Mouse (Mus musculus) left cerebral cortex, adult 2 months (tissue): ENCODE measurements around the gene Clpp. TPM values are rescaled to one million over a fixed set of nuclear protein-coding genes. Genes with fewer than 3 reads are reported as not detected.

Experiments
- DNase-seq, 2 experiments: peaks; one replicate each; pipeline ENCODE4 v3.0.0; 2021 to 2022; ENCODE audit warnings: low spot score in 2 of 2, mixed read lengths in 1 of 2; ENCODE audit errors: extremely low spot score in 1 of 2
- H3K27ac ChIP-seq: fragments of 200-600 bp; 2 replicates; pipeline ENCODE4 v1.8.1; 2022
- H3K4me3 ChIP-seq: fragments of 200-600 bp; 2 replicates; pipeline ENCODE4 v1.8.1; 2022
- CTCF ChIP-seq: fragments of 200-600 bp; IDR thresholded peaks from 2 replicates; pipeline ENCODE4 v1.8.1; 2022; ENCODE audit warnings: antibody characterized with exemption, mild to moderate bottlenecking, moderate library complexity
- intact Hi-C: fragments of 180-260 bp; cut with DNase I; formaldehyde crosslinking; loops from one replicate; pipeline ENCODE4 v1.15.1; 2025
- total RNA-seq, 2 experiments: library from RNA; stranded (reverse); gene quantifications; 2 replicates each; pipeline ENCODE4 v1.2.3; 2021

Gene Clpp
- total RNA-seq, 2 experiments from 2014 or later: 62.4 to 64.7 TPM

GRCm38 (mm10) chr17:56973956-56974707, 16.0 kb upstream of the Clpp start:
- intact Hi-C loops: no loop called here
- no peak overlapping the region for H3K27ac ChIP-seq
- no peak for TF ChIP-seq CTCF
- no peak for DNase-seq
- no peak overlapping the region for H3K4me3 ChIP-seq

- DNase-seq: no peak
- TF ChIP-seq CTCF: no peak
- Histone ChIP-seq H3K27ac (no peak overlapping the region), H3K4me3 (no peak overlapping the region)
- intact Hi-C loops: no loop called here
These were observed 15.3 kb upstream of the Clpp start for GRCm38 (mm10) chr17:56974708-56975240.

GRCm38 (mm10) chr17:56975391-56975790, 14.7 kb upstream of the Clpp start:
- TF ChIP-seq CTCF: no peak
- intact Hi-C loops: no loop called here
- Histone ChIP-seq H3K27ac (no peak overlapping the region), H3K4me3 (no peak overlapping the region)
- DNase-seq: no peak

- TF ChIP-seq CTCF: no peak
These were observed 13.3 kb upstream of the Clpp start for GRCm38 (mm10) chr17:56976531-56977390.

GRCm38 (mm10) chr17:56979524-56979923, 10.6 kb upstream of the Clpp start:
- no peak for TF ChIP-seq CTCF
- intact Hi-C loops: no loop called here
- Histone ChIP-seq H3K27ac (no peak overlapping the region), H3K4me3 (no peak overlapping the region)
- DNase-seq: no peak

More at GRCm38 (mm10) chr17:56976531-56977390, 13.3 kb upstream of the Clpp start:
- no peak for DNase-seq
- no peak overlapping the region for H3K4me3 ChIP-seq
- H3K27ac ChIP-seq: no peak overlapping the region
- intact Hi-C loops: no loop called here

GRCm38 (mm10) chr17:56981049-56981448, 9.1 kb upstream of the Clpp start:
- no peak overlapping the region for H3K27ac ChIP-seq
- TF ChIP-seq CTCF: no peak
- intact Hi-C loops: no loop called here
- DNase-seq: no peak
- H3K4me3 ChIP-seq: no peak overlapping the region

GRCm38 (mm10) chr17:56982013-56982412, 8.1 kb upstream of the Clpp start, which contains the start of gene Acer1:
Gene Acer1, minus strand, starts transcription at chr17:56982126.
- Histone ChIP-seq H3K27ac (no peak within 1 kb of the TSS), H3K4me3 (no peak within 1 kb of the TSS)
- no peak for DNase-seq
- intact Hi-C loops: no loop called here
- TF ChIP-seq CTCF: no peak

- DNase-seq: no peak
- intact Hi-C loops: no loop called here
These were observed 5.2 kb upstream of the Clpp start for GRCm38 (mm10) chr17:56984886-56985285.

GRCm38 (mm10) chr17:56985656-56986055, 4.4 kb upstream of the Clpp start:
- TF ChIP-seq CTCF: no peak
- intact Hi-C loops: no loop called here

More at GRCm38 (mm10) chr17:56984886-56985285, 5.2 kb upstream of the Clpp start:
- no peak for TF ChIP-seq CTCF
- Histone ChIP-seq H3K4me3 (no peak overlapping the region), H3K27ac (no peak overlapping the region)

GRCm38 (mm10) chr17:56986105-56986805, 3.9 kb upstream of the Clpp start:
- intact Hi-C loops: no loop called here
- Histone ChIP-seq H3K27ac (no peak overlapping the region), H3K4me3 (no peak overlapping the region)
- TF ChIP-seq CTCF: no peak
- DNase-seq: no peak

More at GRCm38 (mm10) chr17:56985656-56986055, 4.4 kb upstream of the Clpp start:
- no peak overlapping the region for H3K27ac ChIP-seq
- H3K4me3 ChIP-seq: no peak overlapping the region
- no peak for DNase-seq

GRCm38 (mm10) chr17:56988441-56988840, 1.7 kb upstream of the Clpp start:
- DNase-seq: no peak
- Histone ChIP-seq H3K4me3 (no peak overlapping the region), H3K27ac (no peak overlapping the region)
- TF ChIP-seq CTCF: no peak; the same call in 1 of the 2 replicates
- intact Hi-C loops: loop anchor here (2.0 kb wide), 2 partner anchors 54 to 180 kb away; partner anchors contain the start of gene Mllt1
